Mouse (Mus musculus): Measurements from ENCODE around the gene Olfr1387. TPM values are rescaled to one million over a fixed set of nuclear protein-coding genes. Genes with fewer than 3 reads are reported as not detected.
"Not testable (repeated sequence)": the region's sequence is repeated elsewhere in the genome, so short reads cannot be mapped to it uniquely, and the experiment has no call there.

Olfr1387 gene
- polyA plus RNA-seq, 1 experiment from 2014 or later = not detected

GRCm38 (mm10) chr11:49464746-49465145, 9.6 kb downstream of the Olfr1387 start, which contains the start of gene Olfr1386:
TSS of gene Olfr1386 (plus strand) at chr11:49465046.
- not testable (repeated sequence) for H3K4me2 ChIP-seq (ENCODE audit: low read length); H3K27me3 ChIP-seq (ENCODE audit: control insufficient read depth, insufficient read depth, low read length); H3K36me3 ChIP-seq (ENCODE audit: control insufficient read depth, insufficient read depth, low read length); H3K9ac ChIP-seq (ENCODE audit: low read length); ATAC-seq (ENCODE audit: insufficient number of reproducible peaks, insufficient read depth, low FRiP score, low read depth); H3K4me1 ChIP-seq (ENCODE audit: control insufficient read depth in 2 of 2, insufficient read depth in 2 of 2, low read length in 2 of 2); H3K9me3 ChIP-seq (ENCODE audit: control insufficient read depth, low read length); H3K27ac ChIP-seq (replicated peaks in 1 of 2; ENCODE audit: control insufficient read depth in 1 of 2, insufficient read depth in 1 of 2, low read depth in 2 of 2, low read length in 2 of 2); H3K4me3 ChIP-seq (ENCODE audit: control insufficient read depth in 1 of 2, insufficient read depth in 1 of 2, low read depth in 1 of 2, low read length in 2 of 2)
- WGBS = 82% methylated on average over 2 of the region's 3 CpGs

- H3K27me3 ChIP-seq (ENCODE audit: control insufficient read depth, insufficient read depth, low read length) = no peaks in the 10 kb centered on the region
- no peak overlapping the region for H3K4me3 ChIP-seq (ENCODE audit: control insufficient read depth in 1 of 2, insufficient read depth in 1 of 2, low read depth in 1 of 2, low read length in 2 of 2)
- no peak for ATAC-seq (ENCODE audit: insufficient number of reproducible peaks, insufficient read depth, low FRiP score, low read depth)
- WGBS = 46% methylated on average over 4 of the region's 4 CpGs
- H3K27ac ChIP-seq (replicated peaks in 1 of 2; ENCODE audit: control insufficient read depth in 1 of 2, insufficient read depth in 1 of 2, low read depth in 2 of 2, low read length in 2 of 2) = no peak overlapping the region
- H3K9me3 ChIP-seq (ENCODE audit: control insufficient read depth, low read length) = no peaks in the 10 kb centered on the region
- no peak overlapping the region for H3K9ac ChIP-seq (ENCODE audit: low read length)
- H3K4me1 ChIP-seq (ENCODE audit: control insufficient read depth in 2 of 2, insufficient read depth in 2 of 2, low read length in 2 of 2) = no peaks in the 10 kb centered on the region
- no peak overlapping the region for H3K4me2 ChIP-seq (ENCODE audit: low read length)
- no peaks in the 10 kb centered on the region for H3K36me3 ChIP-seq (ENCODE audit: control insufficient read depth, insufficient read depth, low read length)
These were observed 30.8 kb downstream of the Olfr1387 start for GRCm38 (mm10) chr11:49485973-49486372.

DNA sequence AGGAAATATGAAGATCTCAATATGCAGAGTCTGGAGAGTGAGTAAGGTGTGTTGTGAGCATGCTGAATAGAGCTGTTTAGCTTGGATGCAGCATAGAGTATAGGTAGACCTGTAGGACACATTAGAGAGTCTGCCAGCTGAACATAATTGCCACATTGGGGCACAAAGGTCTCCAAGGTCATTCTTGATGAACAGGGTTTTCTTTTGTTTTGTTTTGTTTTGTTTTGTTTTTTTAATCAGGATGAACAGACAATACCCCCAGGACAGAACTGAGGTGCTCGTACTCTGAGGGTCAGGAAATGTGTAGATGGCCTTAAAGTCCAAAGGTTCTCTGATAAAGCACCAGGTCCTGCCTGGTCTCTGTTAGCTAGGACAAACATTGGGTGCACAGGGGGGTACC, 33.6 kb downstream of the Olfr1387 start, which contains the start of gene Olfr1385:
Gene Olfr1385, plus strand, starts transcription at position 301 of the 400 bp plus-strand sequence.
- H3K4me2 ChIP-seq (ENCODE audit: low read length); H3K27me3 ChIP-seq (ENCODE audit: control insufficient read depth, insufficient read depth, low read length); H3K27ac ChIP-seq (replicated peaks in 1 of 2; ENCODE audit: control insufficient read depth in 1 of 2, insufficient read depth in 1 of 2, low read depth in 2 of 2, low read length in 2 of 2); ATAC-seq (ENCODE audit: insufficient number of reproducible peaks, insufficient read depth, low FRiP score, low read depth); H3K4me1 ChIP-seq (ENCODE audit: control insufficient read depth in 2 of 2, insufficient read depth in 2 of 2, low read length in 2 of 2); H3K4me3 ChIP-seq (ENCODE audit: control insufficient read depth in 1 of 2, insufficient read depth in 1 of 2, low read depth in 1 of 2, low read length in 2 of 2); H3K9ac ChIP-seq (ENCODE audit: low read length); H3K9me3 ChIP-seq (ENCODE audit: control insufficient read depth, low read length); H3K36me3 ChIP-seq (ENCODE audit: control insufficient read depth, insufficient read depth, low read length): not testable (repeated sequence)
- 61% methylated on average over 1 of the region's 1 CpGs for WGBS

Other genes starting within 250 kb of the Olfr1387 start
- 38.3 and 43.5 TPM in 2 replicates for gene Mgat1, start 211.2 kb upstream of the Olfr1387 start, polyA plus RNA-seq (2014; fragmentation: Nextera tagmentation; extraction: Ambion mirVana)
- 0.18 and 0.35 TPM in 2 replicates for gene Olfr1393, start 177.0 kb upstream of the Olfr1387 start, polyA plus RNA-seq (2014; fragmentation: Nextera tagmentation; extraction: Ambion mirVana)
- not detected in 2 replicates for gene Olfr1392, start 170.1 kb upstream of the Olfr1387 start, polyA plus RNA-seq (2014; fragmentation: Nextera tagmentation; extraction: Ambion mirVana)
- gene Olfr10, start 150.6 kb upstream of the Olfr1387 start, polyA plus RNA-seq (2014; fragmentation: Nextera tagmentation; extraction: Ambion mirVana) = not detected in 2 replicates
- not detected in 2 replicates for gene Olfr1391, start 132.6 kb upstream of the Olfr1387 start, polyA plus RNA-seq (2014; fragmentation: Nextera tagmentation; extraction: Ambion mirVana)
- gene Olfr1390, start 120.2 kb upstream of the Olfr1387 start, polyA plus RNA-seq (2014; fragmentation: Nextera tagmentation; extraction: Ambion mirVana) = not detected in 2 replicates
- not detected in 2 replicates for gene Olfr1389, start 32.3 kb upstream of the Olfr1387 start, polyA plus RNA-seq (2014; fragmentation: Nextera tagmentation; extraction: Ambion mirVana)
- gene Olfr1388, start 18.7 kb upstream of the Olfr1387 start, polyA plus RNA-seq (2014; fragmentation: Nextera tagmentation; extraction: Ambion mirVana) = not detected in 2 replicates
- gene Olfr1386, start 9.7 kb downstream of the Olfr1387 start, polyA plus RNA-seq (2014; fragmentation: Nextera tagmentation; extraction: Ambion mirVana) = not detected in 2 replicates
- not detected in 2 replicates for gene Olfr1385, start 33.7 kb downstream of the Olfr1387 start, polyA plus RNA-seq (2014; fragmentation: Nextera tagmentation; extraction: Ambion mirVana)
- gene Olfr1384, start 51.4 kb downstream of the Olfr1387 start, polyA plus RNA-seq (2014; fragmentation: Nextera tagmentation; extraction: Ambion mirVana) = not detected in 2 replicates
- not detected in 2 replicates for gene Olfr1383, start 64.3 kb downstream of the Olfr1387 start, polyA plus RNA-seq (2014; fragmentation: Nextera tagmentation; extraction: Ambion mirVana)
- not detected in 2 replicates for gene Olfr1382, start 72.9 kb downstream of the Olfr1387 start, polyA plus RNA-seq (2014; fragmentation: Nextera tagmentation; extraction: Ambion mirVana)
- not detected in 2 replicates for gene Olfr1381, start 88.1 kb downstream of the Olfr1387 start, polyA plus RNA-seq (2014; fragmentation: Nextera tagmentation; extraction: Ambion mirVana)
- gene Olfr1380, start 101.5 kb downstream of the Olfr1387 start, polyA plus RNA-seq (2014; fragmentation: Nextera tagmentation; extraction: Ambion mirVana) = not detected in 2 replicates
- gene Flt4, start 153.9 kb downstream of the Olfr1387 start, polyA plus RNA-seq (2014; fragmentation: Nextera tagmentation; extraction: Ambion mirVana) = 9.3 and 10.0 TPM in 2 replicates
- gene Scgb3a1, start 208.3 kb downstream of the Olfr1387 start, polyA plus RNA-seq (2014; fragmentation: Nextera tagmentation; extraction: Ambion mirVana) = 0.78 and 1.1 TPM in 2 replicates